Mouse (Mus musculus): ENCODE results near the gene Sp2. TPM values are rescaled to one million over a fixed set of nuclear protein-coding genes. Genes with fewer than 3 reads are reported as not detected.

Sp2 gene
- polyA plus RNA-seq, 1 experiment from 2014 or later, result 30.9 TPM

GRCm38 (mm10) chr11:96933562-96934276 is 49.0 kb downstream of the Sp2 start:
- ATAC-seq (replicated peaks; ENCODE audit: low FRiP score) (no peak), DNase-seq (ENCODE audit: low spot score) (no peak)
- WGBS, result 92% methylated on average over 13 of the region's 13 CpGs
- Histone ChIP-seq H3K27ac (ENCODE audit: low read depth, low read length) (no peak overlapping the region), H3K27me3 (ENCODE audit: control insufficient read depth, insufficient read depth, low read length) (peaks cover 6% of the 10 kb centered on the region; the same call in 1 of the 2 replicates), H3K4me3 (ENCODE audit: low read depth, low read length) (no peak overlapping the region), H3K36me3 (ENCODE audit: control insufficient read depth, insufficient read depth, low read length) (no peaks in the 10 kb centered on the region), H3K9ac (ENCODE audit: low read length) (no peak overlapping the region), H3K4me1 (replicated peaks; ENCODE audit: control insufficient read depth, insufficient read depth, low read length) (no peaks in the 10 kb centered on the region), H3K9me3 (ENCODE audit: control insufficient read depth, low read length) (no peaks in the 10 kb centered on the region), H3K4me2 (ENCODE audit: low read depth, low read length, severe bottlenecking) (no peak overlapping the region)

- 75% methylated on average over 8 of the region's 8 CpGs for WGBS
- no peak overlapping the region for H3K27ac ChIP-seq (ENCODE audit: low read depth, low read length)
- H3K4me1 ChIP-seq (replicated peaks; ENCODE audit: control insufficient read depth, insufficient read depth, low read length), result no peaks in the 10 kb centered on the region
- H3K4me3 ChIP-seq (ENCODE audit: low read depth, low read length), result no peak overlapping the region
- no peaks in the 10 kb centered on the region for H3K9me3 ChIP-seq (ENCODE audit: control insufficient read depth, low read length)
- DNase-seq (ENCODE audit: low spot score) (no peak), ATAC-seq (replicated peaks; ENCODE audit: low FRiP score) (no peak)
- no peaks in the 10 kb centered on the region for H3K36me3 ChIP-seq (ENCODE audit: control insufficient read depth, insufficient read depth, low read length)
- peaks cover 6% of the 10 kb centered on the region; the same call in 1 of the 2 replicates for H3K27me3 ChIP-seq (ENCODE audit: control insufficient read depth, insufficient read depth, low read length)
- H3K9ac ChIP-seq (ENCODE audit: low read length), result no peak overlapping the region
- H3K4me2 ChIP-seq (ENCODE audit: low read depth, low read length, severe bottlenecking), result no peak overlapping the region
Observed at GRCm38 (mm10) chr11:96931327-96932062, 51.3 kb downstream of the Sp2 start.

- ATAC-seq (replicated peaks; ENCODE audit: low FRiP score) (no peak), DNase-seq (ENCODE audit: low spot score) (no peak)
- Histone ChIP-seq H3K27me3 (ENCODE audit: control insufficient read depth, insufficient read depth, low read length) (peaks cover 6% of the 10 kb centered on the region; the same call in 1 of the 2 replicates), H3K4me3 (ENCODE audit: low read depth, low read length) (no peak overlapping the region), H3K9ac (ENCODE audit: low read length) (no peak overlapping the region), H3K9me3 (ENCODE audit: control insufficient read depth, low read length) (no peaks in the 10 kb centered on the region), H3K27ac (ENCODE audit: low read depth, low read length) (no peak overlapping the region), H3K36me3 (ENCODE audit: control insufficient read depth, insufficient read depth, low read length) (no peaks in the 10 kb centered on the region), H3K4me2 (ENCODE audit: low read depth, low read length, severe bottlenecking) (no peak overlapping the region), H3K4me1 (replicated peaks; ENCODE audit: control insufficient read depth, insufficient read depth, low read length) (no peaks in the 10 kb centered on the region)
- WGBS, result 68% methylated on average over 9 of the region's 9 CpGs
Observed at GRCm38 (mm10) chr11:96929766-96930331, 52.9 kb downstream of the Sp2 start.

- WGBS, result 14% methylated on average over 13 of the region's 13 CpGs
- H3K4me2 ChIP-seq (ENCODE audit: low read depth, low read length, severe bottlenecking), result no peak overlapping the region
- H3K4me3 ChIP-seq (ENCODE audit: low read depth, low read length), result no peak overlapping the region
- no peak overlapping the region for H3K9ac ChIP-seq (ENCODE audit: low read length)
- ATAC-seq (replicated peaks; ENCODE audit: low FRiP score), result no peak
- H3K4me1 ChIP-seq (replicated peaks; ENCODE audit: control insufficient read depth, insufficient read depth, low read length), result no peaks in the 10 kb centered on the region
- H3K27me3 ChIP-seq (ENCODE audit: control insufficient read depth, insufficient read depth, low read length), result peaks cover 6% of the 10 kb centered on the region; the same call in 1 of the 2 replicates
- H3K27ac ChIP-seq (ENCODE audit: low read depth, low read length), result no peak overlapping the region
- H3K36me3 ChIP-seq (ENCODE audit: control insufficient read depth, insufficient read depth, low read length), result no peaks in the 10 kb centered on the region
- no peaks in the 10 kb centered on the region for H3K9me3 ChIP-seq (ENCODE audit: control insufficient read depth, low read length)
- DNase-seq (ENCODE audit: low spot score), result no peak
Observed at GRCm38 (mm10) chr11:96929096-96929765, 53.5 kb downstream of the Sp2 start.

GRCm38 (mm10) chr11:96928691-96929090 is 54.1 kb downstream of the Sp2 start:
- WGBS, result 4% methylated on average over 5 of the region's 5 CpGs
- Histone ChIP-seq H3K27me3 (ENCODE audit: control insufficient read depth, insufficient read depth, low read length) (peaks cover 6% of the 10 kb centered on the region; the same call in 1 of the 2 replicates), H3K27ac (ENCODE audit: low read depth, low read length) (no peak overlapping the region), H3K4me2 (ENCODE audit: low read depth, low read length, severe bottlenecking) (no peak overlapping the region), H3K36me3 (ENCODE audit: control insufficient read depth, insufficient read depth, low read length) (no peaks in the 10 kb centered on the region), H3K9me3 (ENCODE audit: control insufficient read depth, low read length) (no peaks in the 10 kb centered on the region), H3K9ac (ENCODE audit: low read length) (no peak overlapping the region), H3K4me1 (replicated peaks; ENCODE audit: control insufficient read depth, insufficient read depth, low read length) (no peaks in the 10 kb centered on the region), H3K4me3 (ENCODE audit: low read depth, low read length) (no peak overlapping the region)
- no peak for DNase-seq (ENCODE audit: low spot score)
- ATAC-seq (replicated peaks; ENCODE audit: low FRiP score), result no peak

GRCm38 (mm10) chr11:96928088-96928487 is 54.7 kb downstream of the Sp2 start, which contains the start of gene Prr15l:
TSS of gene Prr15l (plus strand) at chr11:96928104.
- no peak for DNase-seq (ENCODE audit: low spot score)
- Histone ChIP-seq H3K9ac (ENCODE audit: low read length) (no peak within 1 kb of the TSS), H3K36me3 (ENCODE audit: control insufficient read depth, insufficient read depth, low read length) (no peaks in the 10 kb centered on the region), H3K27ac (ENCODE audit: low read depth, low read length) (no peak within 1 kb of the TSS), H3K9me3 (ENCODE audit: control insufficient read depth, low read length) (no peaks in the 10 kb centered on the region), H3K4me2 (ENCODE audit: low read depth, low read length, severe bottlenecking) (no peak within 1 kb of the TSS), H3K4me3 (ENCODE audit: low read depth, low read length) (no peak within 1 kb of the TSS), H3K27me3 (ENCODE audit: control insufficient read depth, insufficient read depth, low read length) (peaks cover 6% of the 10 kb centered on the region; the same call in 1 of the 2 replicates), H3K4me1 (replicated peaks; ENCODE audit: control insufficient read depth, insufficient read depth, low read length) (no peaks in the 10 kb centered on the region)
- ATAC-seq (replicated peaks; ENCODE audit: low FRiP score), result no peak
- WGBS, result 85% methylated on average over 2 of the region's 2 CpGs

- no peak for ATAC-seq (replicated peaks; ENCODE audit: low FRiP score)
Observed at GRCm38 (mm10) chr11:96926587-96926986, 56.2 kb downstream of the Sp2 start.

GRCm38 (mm10) chr11:96925469-96926148 is 57.1 kb downstream of the Sp2 start:
- H3K4me1 ChIP-seq (replicated peaks; ENCODE audit: control insufficient read depth, insufficient read depth, low read length), result no peaks in the 10 kb centered on the region
- H3K9me3 ChIP-seq (ENCODE audit: control insufficient read depth, low read length), result no peaks in the 10 kb centered on the region
- no peak for ATAC-seq (replicated peaks; ENCODE audit: low FRiP score)
- H3K4me2 ChIP-seq (ENCODE audit: low read depth, low read length, severe bottlenecking), result no peak overlapping the region
- DNase-seq (ENCODE audit: low spot score), result no peak
- peaks cover 6% of the 10 kb centered on the region; the same call in 1 of the 2 replicates for H3K27me3 ChIP-seq (ENCODE audit: control insufficient read depth, insufficient read depth, low read length)
- H3K4me3 ChIP-seq (ENCODE audit: low read depth, low read length), result no peak overlapping the region
- WGBS, result 87% methylated on average over 12 of the region's 12 CpGs
- no peak overlapping the region for H3K27ac ChIP-seq (ENCODE audit: low read depth, low read length)
- H3K36me3 ChIP-seq (ENCODE audit: control insufficient read depth, insufficient read depth, low read length), result no peaks in the 10 kb centered on the region
- no peak overlapping the region for H3K9ac ChIP-seq (ENCODE audit: low read length)

More at GRCm38 (mm10) chr11:96926587-96926986, 56.2 kb downstream of the Sp2 start:
- Histone ChIP-seq H3K36me3 (ENCODE audit: control insufficient read depth, insufficient read depth, low read length) (no peaks in the 10 kb centered on the region), H3K4me3 (ENCODE audit: low read depth, low read length) (no peak overlapping the region), H3K27me3 (ENCODE audit: control insufficient read depth, insufficient read depth, low read length) (peaks cover 6% of the 10 kb centered on the region; the same call in 1 of the 2 replicates), H3K9ac (ENCODE audit: low read length) (no peak overlapping the region), H3K9me3 (ENCODE audit: control insufficient read depth, low read length) (no peaks in the 10 kb centered on the region), H3K4me1 (replicated peaks; ENCODE audit: control insufficient read depth, insufficient read depth, low read length) (no peaks in the 10 kb centered on the region), H3K27ac (ENCODE audit: low read depth, low read length) (no peak overlapping the region), H3K4me2 (ENCODE audit: low read depth, low read length, severe bottlenecking) (no peak overlapping the region)
- no peak for DNase-seq (ENCODE audit: low spot score)
- WGBS, result 87% methylated on average over 5 of the region's 5 CpGs

Data from forebrain, embryonic 11.5 days (tissue).